ENCODE assay signal across 17 mouse cellular contexts in genomic region chr7:118236949-118237348, GRCm38 (mm10). TPM values are rescaled to one million over a fixed set of nuclear protein-coding genes. Genes with fewer than 3 reads are reported as not detected.
A peak's percentile ranks its signal among the peaks of the same experiment; 100 is the strongest.
DNase-seq lines count a peak whose midpoint lies in the region; ATAC-seq and TF ChIP-seq lines count a peak whose summit lies in the region.
"Had no signal": no experiment of that assay in that cellular context is flagged by ENCODE, and none has a peak within 500 bp of the region (broad histone marks: within the 10 kb centered on the region; RNA-seq: fewer than 3 reads in every experiment).

No protein-coding gene starts in this region.

- no peak overlapping the region for H3K9ac ChIP-seq in kidney, postnatal 0 days (ENCODE audit: low read depth, low read length)
- H3K9ac ChIP-seq in lung, embryonic 14.5 days: no peak overlapping the region
- H3K9ac ChIP-seq: heart, embryonic 12.5 days; midbrain, embryonic 12.5 days had no signal

- no peaks in the 10 kb centered on the region for H3K36me3 ChIP-seq in kidney, postnatal 0 days (ENCODE audit: insufficient read depth, low read length)
- no peaks in the 10 kb centered on the region for H3K36me3 ChIP-seq in lung, embryonic 14.5 days (ENCODE audit: insufficient read depth)
- H3K36me3 ChIP-seq in E14TG2a.4 (ENCODE audit: insufficient read depth, low read length): no peaks in the 10 kb centered on the region; the same call in 1 of the 2 replicates
- H3K36me3 ChIP-seq in embryonic facial prominence, embryonic 10.5 days (replicated peaks): no peaks in the 10 kb centered on the region
- H3K36me3 ChIP-seq: heart, embryonic 12.5 days; midbrain, embryonic 12.5 days had no signal

- no peak for DNase-seq in kidney, postnatal 0 days (ENCODE audit: low spot score)
- DNase-seq in kidney, adult 9 months: no peak
- no peak for DNase-seq in lung, embryonic 14.5 days
- no peak for DNase-seq in lung, postnatal 25 days (ENCODE audit: low spot score)
- DNase-seq in embryonic facial prominence, embryonic 10.5 days (ENCODE audit: low spot score): no peak
- DNase-seq: cerebellum, adult 11 months; cerebellum, postnatal 36 days; gastrocnemius, postnatal 36 days; right cerebral cortex, adult 18-20 months had no signal

- peak; percentile 47 for TF ChIP-seq CTCF in kidney, postnatal 0 days (IDR thresholded peaks at IDR 0.05; ENCODE audit: low read depth)
- TF ChIP-seq CTCF in lung, embryonic 14.5 days (IDR thresholded peaks at IDR 0.05; ENCODE audit: low read depth): peak; percentile 26; the same call in 1 of the 2 replicates
- TF ChIP-seq CTCF in E14TG2a.4 (conservative IDR thresholded peaks at IDR 0.05; ENCODE audit: low read length): peak; percentile 33
- peak; percentile 28; the same call in 1 of the 2 replicates for TF ChIP-seq CTCF in cortical plate, adult 2 months (IDR thresholded peaks at IDR 0.05; ENCODE audit: extremely low read depth, insufficient read depth, low read length)

- ATAC-seq in kidney, postnatal 0 days (replicated peaks; ENCODE audit: low FRiP score, low read depth): no peak
- ATAC-seq in lung, embryonic 14.5 days (ENCODE audit: insufficient read depth): no peak
- ATAC-seq: activated CD4-positive, CD25-positive, alpha-beta regulatory T cell, adult 4 months; inflammation-experienced regulatory T-cells, adult 6 months had no signal

- H3K4me3 ChIP-seq in kidney, postnatal 0 days (replicated peaks; ENCODE audit: low read depth, low read length): no peak overlapping the region
- H3K4me3 ChIP-seq in lung, embryonic 14.5 days (ENCODE audit: low read depth, low read length): no peak overlapping the region
- no peak overlapping the region for H3K4me3 ChIP-seq in E14TG2a.4 (replicated peaks; ENCODE audit: low read length)
- H3K4me3 ChIP-seq in cortical plate, adult 2 months (ENCODE audit: insufficient read depth, low read length): no peak overlapping the region
- no peak overlapping the region for H3K4me3 ChIP-seq in embryonic facial prominence, embryonic 10.5 days
- H3K4me3 ChIP-seq: forebrain, embryonic 10.5 days; heart, embryonic 12.5 days; midbrain, embryonic 12.5 days; myocyte had no signal

- no peaks in the 10 kb centered on the region for H3K9me3 ChIP-seq in kidney, postnatal 0 days (replicated peaks; ENCODE audit: low read length)
- no peaks in the 10 kb centered on the region for H3K9me3 ChIP-seq in lung, embryonic 14.5 days (ENCODE audit: low read depth, low read length)
- no peaks in the 10 kb centered on the region for H3K9me3 ChIP-seq in E14TG2a.4 (ENCODE audit: low read length)
- H3K9me3 ChIP-seq in embryonic facial prominence, embryonic 10.5 days: no peaks in the 10 kb centered on the region
- H3K9me3 ChIP-seq: forebrain, embryonic 10.5 days; heart, embryonic 12.5 days; midbrain, embryonic 12.5 days had no signal

- no peak overlapping the region for H3K27ac ChIP-seq in kidney, postnatal 0 days
- H3K27ac ChIP-seq in lung, embryonic 14.5 days (ENCODE audit: low read depth): no peak overlapping the region
- H3K27ac ChIP-seq in cortical plate, adult 2 months (ENCODE audit: insufficient read depth, low read length): no peak overlapping the region
- H3K27ac ChIP-seq in embryonic facial prominence, embryonic 10.5 days (replicated peaks): no peak overlapping the region
- H3K27ac ChIP-seq: forebrain, embryonic 10.5 days; midbrain, embryonic 12.5 days had no signal

- H3K4me1 ChIP-seq in kidney, postnatal 0 days (replicated peaks; ENCODE audit: insufficient read depth, low read length): peaks cover 6% of the 10 kb centered on the region; the same call in 1 of the 2 replicates
- H3K4me1 ChIP-seq in lung, embryonic 14.5 days (ENCODE audit: insufficient read depth): 0 out of 2 replicates have a peak, but pooled peaks cover 4% of the 10 kb centered on the region
- H3K4me1 ChIP-seq in E14TG2a.4 (replicated peaks; ENCODE audit: low read depth, low read length): peaks cover 47% of the 10 kb centered on the region
- peaks cover 3% of the 10 kb centered on the region for H3K4me1 ChIP-seq in cortical plate, adult 2 months (ENCODE audit: control insufficient read depth, insufficient read depth, low read length)
- H3K4me1 ChIP-seq in embryonic facial prominence, embryonic 10.5 days: peaks cover 6% of the 10 kb centered on the region

- no peak overlapping the region for H3K4me2 ChIP-seq in kidney, postnatal 0 days (ENCODE audit: low read length)
- no peak overlapping the region for H3K4me2 ChIP-seq in lung, embryonic 14.5 days
- H3K4me2 ChIP-seq: heart, embryonic 12.5 days; midbrain, embryonic 12.5 days had no signal

- H3K27me3 ChIP-seq in kidney, postnatal 0 days (ENCODE audit: insufficient read depth, low read length): no peaks in the 10 kb centered on the region
- H3K27me3 ChIP-seq in lung, embryonic 14.5 days (ENCODE audit: insufficient read depth, low read length): no peaks in the 10 kb centered on the region
- H3K27me3 ChIP-seq in E14TG2a.4 (ENCODE audit: insufficient read depth, low read length): no peaks in the 10 kb centered on the region
- no peaks in the 10 kb centered on the region for H3K27me3 ChIP-seq in embryonic facial prominence, embryonic 10.5 days (replicated peaks; ENCODE audit: low read depth, poor library complexity, severe bottlenecking)
- H3K27me3 ChIP-seq: heart, embryonic 12.5 days; midbrain, embryonic 12.5 days had no signal

- TF ChIP-seq POLR2A in cortical plate, adult 2 months (IDR thresholded peaks at IDR 0.05; ENCODE audit: extremely low read depth, insufficient read depth, low read length): no peak

RNA-seq across cellular contexts. Expression of gene Smg1, which starts 6.5 kb away (rescaled TPM):
- polyA plus RNA-seq in kidney, postnatal 0 days (2015; fragmentation: Nextera tagmentation; extraction: Ambion mirVana): 10.7 and 11.3 TPM in 2 replicates
- polyA plus RNA-seq in lung, embryonic 14.5 days (2014; fragmentation: Nextera tagmentation; extraction: Ambion mirVana): 28.1 and 28.3 TPM in 2 replicates
- polyA plus RNA-seq in cortical plate, adult 2 months (2012; rRNA removed): 54.6 and 59.8 TPM in 2 replicates
- polyA plus RNA-seq in embryonic facial prominence, embryonic 10.5 days (2016; fragmentation: Nextera tagmentation; extraction: Ambion mirVana): 19.3 and 21.8 TPM in 2 replicates
